Mouse (Mus musculus): ENCODE measurements around the gene Mtmr3.

- TF ChIP-seq CTCF (IDR thresholded peaks at IDR 0.05 in 2 of 3, conservative IDR thresholded peaks at IDR 0.05 in 1 of 3; ENCODE audit: control insufficient read depth in 1 of 3, insufficient read depth in 1 of 3, low read depth in 2 of 3, low read length in 3 of 3, poor library complexity in 1 of 3, severe bottlenecking in 1 of 3) (no peak), ZKSCAN1 (IDR thresholded peaks at IDR 0.05; ENCODE audit: low read depth, low read length) (no peak), MAFK (IDR thresholded peaks at IDR 0.05; ENCODE audit: borderline replicate concordance, low read depth, low read length) (no peak), ZC3H11A (IDR thresholded peaks at IDR 0.05; ENCODE audit: low read depth, low read length) (no peak), POLR2AphosphoS2 (IDR thresholded peaks at IDR 0.05; ENCODE audit: low read length) (no peak), POLR2A (IDR thresholded peaks at IDR 0.05; ENCODE audit: control insufficient read depth in 1 of 2, insufficient read depth in 1 of 2, low read depth in 1 of 2, low read length in 2 of 2, poor library complexity in 1 of 2) (no peak), MEF2A (IDR thresholded peaks at IDR 0.05; ENCODE audit: extremely low read depth, insufficient replicate concordance, low read depth, low read length, poor library complexity, severe bottlenecking) (no peak), ZNF384 (IDR thresholded peaks at IDR 0.05; ENCODE audit: low read depth, low read length) (no peak), EP300 (IDR thresholded peaks at IDR 0.05; ENCODE audit: low read depth in 1 of 2, low read length in 2 of 2) (no peak), RAD21 (IDR thresholded peaks at IDR 0.05; ENCODE audit: low read depth, low read length) (no peak)
These were observed 130.0 kb downstream of the Mtmr3 start for GRCm38 (mm10) chr11:4464616-4465015.

All from MEL (cell line).